Mouse (Mus musculus): Measurements from ENCODE around the gene Aftph.
"Not testable (repeated sequence)": the region's sequence is repeated elsewhere in the genome, so short reads cannot be mapped to it uniquely, and the experiment has no call there.

Gene Aftph

DNA sequence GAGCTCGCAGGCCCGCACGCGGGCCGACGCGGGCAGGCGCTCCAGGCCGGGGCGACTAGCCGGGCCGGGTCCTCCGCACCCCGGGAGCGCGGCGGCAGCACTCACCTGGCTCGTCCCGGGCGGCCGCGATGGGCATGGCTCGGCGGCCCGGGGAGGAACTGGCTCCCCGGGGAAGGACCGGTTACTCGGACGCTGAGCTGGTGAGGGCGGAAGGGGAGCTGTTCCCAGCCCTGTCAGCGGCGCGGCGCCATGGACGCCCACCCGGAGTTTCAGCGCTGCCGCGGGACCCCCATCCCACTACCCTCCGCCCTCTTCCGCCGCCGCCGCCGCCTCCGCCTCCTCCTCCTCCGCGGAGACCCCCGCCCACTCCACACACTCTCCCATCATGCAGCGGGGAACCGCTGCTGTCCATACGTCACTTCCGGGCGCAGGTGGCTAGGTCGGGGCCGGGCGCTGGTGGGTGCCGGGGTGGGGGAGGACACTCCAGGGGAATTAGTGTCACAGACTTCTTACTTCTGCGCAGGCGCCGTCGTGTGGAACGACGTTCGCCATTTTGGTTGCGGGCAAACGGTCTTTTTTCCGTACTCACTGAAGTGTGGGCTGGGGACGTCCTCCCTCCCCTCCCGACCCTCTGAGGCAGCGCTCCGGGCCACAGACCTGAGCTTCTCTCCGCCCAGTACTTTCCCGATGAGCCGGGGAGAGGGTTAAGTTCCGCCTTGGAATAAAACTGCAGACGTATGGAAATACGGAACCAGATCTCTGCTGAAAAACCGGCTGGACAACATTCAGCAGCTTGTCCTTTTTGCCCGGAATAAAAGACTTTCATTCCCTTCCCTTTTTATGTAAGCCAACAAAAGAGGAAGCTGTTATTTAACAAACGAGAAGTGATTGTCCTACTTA lies at the start of gene Aftph:
TSS of gene Aftph (minus strand) at position 389 of the 900 bp plus-strand sequence.
- peak; percentile 98 for DNase-seq (ENCODE audit: low spot score)

DNA sequence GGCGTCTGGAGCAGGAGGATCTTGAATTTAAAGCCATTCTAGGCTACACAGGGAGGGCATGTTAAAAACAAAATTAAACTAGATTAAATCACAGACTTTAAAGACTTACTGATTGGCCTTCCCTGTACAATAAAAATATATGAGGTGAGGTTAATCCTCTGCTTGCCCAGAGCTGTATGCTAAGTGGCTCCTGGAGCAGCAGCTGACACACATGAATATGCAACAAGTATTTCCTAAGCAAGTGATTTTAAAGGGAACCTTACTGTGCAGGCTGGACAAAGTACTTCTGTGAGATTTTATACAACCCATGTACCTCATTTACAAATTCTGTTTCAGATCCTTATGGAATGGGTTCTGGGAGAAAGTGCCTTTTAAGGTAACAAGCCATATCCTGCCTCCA lies 47.6 kb upstream of the Aftph start:
- no peak for DNase-seq (ENCODE audit: low spot score)

DNA sequence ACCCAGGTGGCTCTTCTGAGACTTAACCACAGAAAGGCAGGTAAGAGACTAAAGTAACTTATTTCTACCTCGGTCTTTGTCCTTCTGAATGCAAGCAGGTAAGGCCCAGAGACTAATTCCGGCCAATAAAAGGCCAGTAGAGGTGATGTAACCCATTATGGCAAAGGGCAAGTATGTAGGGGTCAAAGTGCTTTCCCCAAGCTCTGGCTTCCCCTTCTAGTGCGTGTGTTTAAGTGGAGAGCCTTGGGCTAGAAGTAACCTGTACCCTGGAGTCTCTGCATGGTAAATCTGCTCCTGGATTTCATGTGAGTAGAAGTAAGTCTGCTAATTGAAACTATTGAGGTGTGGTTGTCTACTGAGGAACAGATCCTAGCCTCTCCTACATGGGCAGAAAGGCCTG lies 46.7 kb upstream of the Aftph start:
- no peak for DNase-seq (ENCODE audit: low spot score)

DNA sequence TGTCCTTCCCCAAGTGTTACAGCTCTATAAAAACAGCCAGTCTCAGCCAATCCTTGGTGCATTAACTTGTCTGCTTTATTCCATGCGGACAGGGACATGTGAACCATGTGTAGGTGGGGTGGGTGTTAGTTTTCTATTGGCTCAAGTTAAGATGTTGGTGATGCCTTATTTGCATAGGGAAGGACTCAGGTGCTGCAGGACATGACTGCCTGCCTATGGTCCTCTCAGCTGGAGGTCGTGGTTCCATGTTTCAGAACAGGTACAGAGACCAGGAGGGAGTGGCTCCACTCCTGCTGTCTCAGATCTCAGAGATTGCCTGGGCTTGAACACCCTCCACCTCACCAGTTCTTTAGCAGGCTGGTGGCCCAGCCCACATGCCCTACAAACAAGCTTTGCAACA lies 44.8 kb upstream of the Aftph start:
- DNase-seq (ENCODE audit: low spot score) = no peak

- no peak for DNase-seq (ENCODE audit: low spot score)
Measured at GRCm38 (mm10) chr11:20785186-20785585, 43.8 kb upstream of the Aftph start.

- no peak for DNase-seq (ENCODE audit: low spot score)
Measured at GRCm38 (mm10) chr11:20784776-20785175, 43.4 kb upstream of the Aftph start.

- no peak for DNase-seq (ENCODE audit: low spot score)
Measured at GRCm38 (mm10) chr11:20783467-20783866, 42.1 kb upstream of the Aftph start.

DNA sequence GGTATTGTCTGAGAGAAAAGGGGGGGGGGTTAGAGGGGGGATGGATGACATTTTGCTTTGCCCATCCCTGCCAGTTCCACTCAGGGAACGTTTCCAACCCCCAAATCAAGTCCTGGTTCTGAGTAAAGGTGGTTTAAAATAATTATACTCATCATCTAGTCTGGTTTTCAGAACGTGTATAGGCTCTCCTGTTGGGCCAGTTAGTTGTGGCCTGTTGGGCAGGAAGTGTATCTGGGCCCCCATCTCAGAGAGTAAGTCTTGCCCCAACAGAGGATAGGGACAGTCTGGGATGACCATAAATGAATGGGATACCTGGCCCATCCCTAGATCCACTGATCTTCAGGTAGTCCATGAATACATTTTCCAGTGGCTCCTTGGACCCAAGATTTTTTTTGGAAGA lies 41.2 kb upstream of the Aftph start:
- DNase-seq (ENCODE audit: low spot score) = no peak

- DNase-seq (ENCODE audit: low spot score) = no peak
Measured at GRCm38 (mm10) chr11:20780312-20780711, 38.9 kb upstream of the Aftph start.

DNA sequence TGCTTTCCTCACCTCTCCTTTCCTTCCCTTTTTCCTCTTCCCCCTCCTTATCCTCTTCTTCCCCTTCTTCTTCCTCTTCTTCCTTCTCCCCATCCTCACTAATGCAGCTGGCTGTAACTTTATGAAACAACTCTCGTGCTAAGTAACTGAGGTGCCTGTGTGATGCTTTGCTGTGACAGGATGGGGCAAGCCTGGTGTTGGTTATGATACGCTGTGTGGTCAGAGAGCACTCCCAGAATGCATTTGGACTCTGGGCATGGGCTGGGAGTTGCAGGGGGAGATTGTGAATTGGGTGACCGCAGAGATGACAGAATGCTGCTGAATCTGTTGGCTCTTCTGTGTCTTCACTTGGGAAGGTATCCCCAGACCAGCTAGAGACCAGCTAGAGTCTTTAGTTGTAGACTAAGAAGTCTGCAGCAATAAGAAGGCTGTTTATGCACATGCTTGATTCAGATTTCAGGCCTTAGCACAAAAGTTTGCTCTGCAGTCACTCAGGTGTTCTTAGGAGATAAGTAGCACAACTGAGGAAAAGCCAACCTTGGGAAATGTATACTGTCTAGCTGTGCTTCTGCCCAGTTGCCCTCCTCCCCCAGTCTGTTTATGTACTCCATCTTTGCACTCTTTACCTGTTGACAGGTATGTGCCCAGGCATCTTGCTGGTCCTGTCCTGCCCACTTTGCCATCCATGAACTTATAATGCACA lies 37.6 kb upstream of the Aftph start:
- no peak for DNase-seq (ENCODE audit: low spot score)

DNA sequence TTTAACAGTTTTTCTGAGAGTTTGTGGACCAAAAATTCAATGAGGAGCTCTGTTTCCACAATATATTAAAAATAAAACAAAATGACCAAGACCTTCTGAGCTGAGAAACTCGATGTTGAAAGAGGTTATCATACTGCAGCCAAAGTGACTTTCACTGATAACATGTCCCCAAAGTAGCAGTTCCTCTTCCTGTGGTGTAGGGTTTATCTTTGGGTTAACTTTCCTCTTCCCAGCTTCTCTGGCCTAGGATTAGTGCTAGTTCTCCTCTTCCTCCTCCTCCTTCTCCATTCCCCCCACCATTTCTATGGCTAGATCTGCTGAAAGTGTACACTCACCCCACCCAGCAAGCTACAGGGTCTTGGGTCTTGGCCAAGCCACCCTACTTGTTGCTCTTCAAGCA lies 36.9 kb upstream of the Aftph start:
- no peak for DNase-seq (ENCODE audit: low spot score)

- DNase-seq (ENCODE audit: low spot score) = no peak
Measured at GRCm38 (mm10) chr11:20776668-20777067, 35.3 kb upstream of the Aftph start.

GRCm38 (mm10) chr11:20772642-20773041 lies 31.3 kb upstream of the Aftph start:
- no peak for DNase-seq (ENCODE audit: low spot score)

GRCm38 (mm10) chr11:20771827-20772226 lies 30.4 kb upstream of the Aftph start:
- not testable (repeated sequence) for DNase-seq (ENCODE audit: low spot score)

DNA sequence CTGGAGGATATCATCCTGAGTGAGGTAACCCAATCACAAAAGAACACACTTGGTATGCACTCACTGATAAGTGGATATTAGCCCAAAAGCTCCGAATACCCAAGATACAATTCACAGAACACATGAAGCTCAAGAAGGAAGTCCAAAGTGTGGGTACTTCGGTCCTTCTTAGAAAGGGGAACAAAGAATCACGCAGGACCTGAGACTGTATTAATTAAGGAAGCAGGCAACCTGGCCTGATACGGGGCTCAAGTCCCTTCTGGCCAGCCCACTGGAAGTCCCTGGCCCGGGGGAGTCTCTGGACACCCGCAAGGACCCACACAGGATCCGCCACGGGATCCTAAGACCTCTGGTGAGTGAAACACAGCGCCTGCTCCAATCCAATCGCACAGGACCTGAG lies 20.6 kb upstream of the Aftph start:
- DNase-seq (ENCODE audit: low spot score) = not testable (repeated sequence)

DNA sequence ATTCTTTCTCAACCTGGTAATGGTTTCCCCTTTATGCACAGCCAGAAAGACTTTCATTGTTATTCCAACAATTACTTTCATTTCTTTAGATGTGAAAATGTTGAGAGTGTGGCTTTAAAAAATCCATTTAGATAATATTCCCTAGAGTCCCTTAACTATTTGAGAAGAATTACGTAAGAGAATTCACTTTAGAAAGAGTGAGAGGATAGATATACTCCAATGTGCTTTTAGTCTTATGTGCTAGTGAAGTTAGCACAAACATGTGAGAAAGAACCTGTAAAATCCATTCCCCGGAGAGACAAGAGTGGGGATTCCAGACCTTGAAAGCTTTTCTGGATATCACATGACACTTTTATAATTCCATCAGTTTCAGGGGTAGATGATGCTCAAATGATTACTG lies 9.2 kb upstream of the Aftph start:
- DNase-seq (ENCODE audit: low spot score) = no peak

DNA sequence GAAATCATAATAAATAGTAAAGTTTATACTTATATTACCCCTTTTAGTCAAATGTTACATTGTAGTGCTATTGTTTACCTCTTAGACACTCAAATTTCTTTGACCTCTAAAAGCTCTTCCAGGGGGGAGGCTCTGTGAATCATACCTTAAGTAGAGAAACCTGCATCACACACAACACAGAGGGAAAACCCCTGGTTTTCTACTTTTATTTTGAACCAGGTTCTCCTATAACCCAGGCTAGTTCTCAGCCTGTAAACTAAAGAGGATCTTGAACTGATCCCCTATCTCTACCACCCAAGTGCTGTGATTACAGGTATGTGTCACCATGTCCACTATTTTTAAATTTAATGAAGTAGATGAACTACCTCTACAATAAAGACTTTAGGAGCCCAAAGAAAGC lies 2.0 kb upstream of the Aftph start:
- DNase-seq (ENCODE audit: low spot score) = no peak

GRCm38 (mm10) chr11:20742361-20742897 lies 1.0 kb upstream of the Aftph start:
- DNase-seq (ENCODE audit: low spot score) = no peak

DNA sequence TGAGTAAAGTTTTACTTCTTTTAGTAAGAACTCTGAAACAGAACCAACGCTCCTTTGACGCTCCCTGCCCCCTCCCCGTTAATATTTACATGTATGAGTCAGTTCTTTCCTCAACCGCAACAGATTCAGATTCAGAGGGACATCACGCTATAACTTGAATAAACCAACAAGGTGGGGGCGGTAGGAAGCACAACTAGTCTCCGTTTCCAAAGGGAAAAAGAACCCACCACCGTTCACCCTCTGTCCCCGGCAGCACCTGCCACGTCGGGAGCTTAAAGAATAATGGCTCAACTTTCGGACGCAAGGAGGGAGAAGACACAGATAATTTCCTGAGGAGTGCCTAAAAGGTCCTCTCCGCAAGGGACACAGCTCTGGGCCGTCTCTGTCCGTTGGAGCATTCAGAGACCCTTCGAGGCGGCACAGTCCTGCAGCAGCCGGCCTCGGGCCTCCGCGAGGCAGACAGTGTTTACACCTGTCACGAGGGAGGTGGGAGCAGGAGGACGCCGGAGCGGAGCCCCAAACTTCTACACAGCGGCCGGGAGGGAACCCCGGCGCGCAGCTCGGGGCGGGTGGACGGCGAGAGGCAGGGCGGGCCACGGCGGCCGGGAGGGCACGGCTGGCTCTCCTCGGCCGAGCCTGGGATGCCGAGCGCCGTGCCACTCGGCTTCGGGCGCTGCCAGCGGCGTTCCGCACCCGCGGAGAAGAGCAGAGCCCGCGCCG lies 748 bp downstream of the Aftph start:
- DNase-seq (ENCODE audit: low spot score) = peak; percentile 16

GRCm38 (mm10) chr11:20734066-20734465 lies 7.3 kb downstream of the Aftph start:
- no peak for DNase-seq (ENCODE audit: low spot score)

GRCm38 (mm10) chr11:20733486-20734030 lies 7.8 kb downstream of the Aftph start:
- DNase-seq (ENCODE audit: low spot score) = no peak

- DNase-seq (ENCODE audit: low spot score) = no peak
Measured at GRCm38 (mm10) chr11:20729403-20729802, 12.0 kb downstream of the Aftph start.
